Mouse (Mus musculus) thymus, postnatal 14 days (tissue): ENCODE results near the gene Amer1.
A peak's percentile ranks its signal among the peaks of the same experiment; 100 is the strongest.

Source experiments
- DNase-seq: peaks from one replicate; pipeline ENCODE4 v3.0.0; 2021

Amer1 gene

GRCm38 (mm10) chrX:95444776-95445111 is at the start of gene Amer1:
Gene Amer1, minus strand, starts transcription at chrX:95444872.
- peak; percentile 92 for DNase-seq

DNA sequence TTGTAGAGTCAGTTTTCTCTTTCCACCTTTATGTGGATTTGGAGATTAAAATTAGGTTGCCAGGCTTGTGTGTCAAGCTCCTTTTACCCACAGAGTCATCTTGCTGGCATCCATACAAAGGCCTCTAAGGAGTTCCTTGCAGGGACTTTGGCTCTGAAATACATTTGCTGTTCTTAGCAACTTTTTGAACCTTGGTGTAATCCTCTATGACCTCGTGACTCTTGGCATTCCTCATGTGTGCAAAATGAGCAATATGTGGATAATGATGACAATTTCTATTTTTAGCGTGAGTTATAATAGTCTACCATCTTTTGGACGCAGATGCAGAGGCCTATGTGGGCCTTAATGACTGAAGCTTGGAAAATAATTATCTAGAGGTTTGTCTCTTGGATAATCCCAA is 12.5 kb upstream of the Amer1 start:
- no peak for DNase-seq

- DNase-seq = no peak
Observed at GRCm38 (mm10) chrX:95445866-95446265, 1.2 kb upstream of the Amer1 start.

DNA sequence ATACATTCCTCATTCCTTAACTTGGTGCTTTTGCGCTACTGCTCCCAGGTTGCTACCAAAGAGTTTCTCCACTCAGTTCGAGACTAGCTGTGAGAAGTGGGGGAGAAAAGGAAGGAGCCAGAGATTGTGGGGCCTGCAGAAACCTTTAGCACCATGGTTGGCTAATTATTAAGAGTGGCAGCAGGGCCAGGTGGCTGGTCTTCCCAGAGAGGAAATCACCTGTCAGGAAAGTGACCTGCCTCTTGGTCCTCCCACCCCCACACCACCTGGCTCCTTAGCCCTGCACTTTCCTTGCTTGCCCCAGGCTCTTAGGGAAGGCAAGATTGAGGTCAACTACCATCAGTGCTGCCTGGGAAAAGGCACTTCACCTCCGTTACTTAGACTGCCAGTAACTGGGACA is 469 bp upstream of the Amer1 start:
- DNase-seq = no peak

DNA sequence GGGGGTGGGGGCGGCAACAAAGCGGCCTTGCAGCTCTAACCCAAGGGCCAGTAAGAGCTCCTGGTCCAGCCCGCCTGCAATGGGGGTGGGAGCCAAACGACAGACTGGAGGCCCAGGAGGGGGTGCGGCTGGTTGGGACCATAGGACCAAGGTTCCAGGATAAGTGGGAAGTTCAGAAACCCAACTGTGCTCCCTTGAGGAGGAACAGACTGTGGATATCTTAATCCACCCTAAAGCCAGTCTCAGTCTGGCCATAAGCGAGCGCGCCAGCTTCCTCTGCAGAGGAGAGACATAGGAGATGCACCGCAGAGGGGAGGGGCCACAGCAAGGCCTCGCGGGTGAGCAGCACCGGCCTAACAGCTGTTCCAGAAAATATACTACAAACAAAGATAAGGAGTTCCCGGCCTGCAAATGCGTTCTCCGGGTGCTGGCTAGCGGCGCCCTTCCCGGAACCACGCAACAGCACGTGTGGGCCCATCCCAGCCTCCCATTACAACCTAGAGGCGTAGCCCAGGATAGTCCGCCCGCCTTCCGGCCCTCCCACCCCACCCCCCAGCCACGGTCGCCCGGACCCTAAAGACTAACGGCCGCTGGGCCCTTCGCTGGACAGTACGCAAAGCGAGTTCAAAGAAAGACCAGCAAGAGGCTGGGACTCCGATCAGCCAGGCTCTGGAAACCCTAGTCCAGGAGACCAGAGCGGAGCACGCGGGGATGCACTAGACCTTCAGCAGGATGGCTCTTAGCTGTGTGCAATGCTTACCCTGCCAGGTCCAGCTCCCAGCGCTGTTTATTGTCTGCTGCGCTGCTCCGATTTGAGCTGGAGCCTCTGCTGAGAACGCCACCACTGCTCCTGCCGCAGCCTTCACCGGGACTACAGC is 535 bp downstream of the Amer1 start:
- peak; percentile 64 for DNase-seq

- peak; percentile 5 for DNase-seq
Observed at GRCm38 (mm10) chrX:95443390-95443789, 1.3 kb downstream of the Amer1 start.

- no peak for DNase-seq
Observed at GRCm38 (mm10) chrX:95442261-95442660, 2.4 kb downstream of the Amer1 start.

DNA sequence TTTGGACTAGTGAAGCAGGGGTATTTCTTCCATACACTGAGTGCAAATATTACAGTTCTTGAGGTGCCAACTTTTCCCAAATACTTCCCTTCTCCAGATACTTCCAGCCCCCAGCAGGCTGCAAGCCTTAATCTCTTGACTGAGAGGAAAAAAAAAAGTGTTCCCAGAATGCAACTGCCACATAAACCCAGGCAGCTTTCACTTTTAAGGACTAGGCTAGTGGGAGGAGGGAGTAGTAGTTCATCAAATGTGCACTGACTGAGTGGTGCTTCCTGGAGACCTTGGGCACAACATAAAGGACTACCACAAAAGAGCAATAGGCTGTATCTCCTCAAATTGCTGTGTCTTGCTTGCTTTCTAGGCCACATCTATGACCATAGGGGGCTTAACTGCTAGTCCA is 3.4 kb downstream of the Amer1 start:
- no peak for DNase-seq

DNA sequence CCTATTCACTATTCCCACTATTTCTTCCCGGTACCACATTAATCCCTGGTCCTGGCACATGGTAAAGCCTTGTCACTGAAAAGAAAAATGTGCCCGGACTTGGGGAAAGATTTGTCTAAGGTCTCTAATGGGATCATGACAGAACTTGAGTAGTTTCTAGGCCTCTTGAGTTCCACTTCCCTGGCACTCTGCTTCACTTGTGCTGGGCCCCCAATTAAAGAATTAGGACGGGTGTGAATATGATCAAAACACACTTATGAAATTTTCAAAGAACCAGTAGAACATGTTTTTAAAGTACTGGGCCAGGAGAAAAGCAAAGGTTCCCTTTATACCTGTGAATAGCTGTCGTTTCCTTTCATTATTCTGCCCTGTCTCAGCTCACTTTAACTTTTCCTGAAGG is 6.2 kb downstream of the Amer1 start:
- DNase-seq = no peak

- DNase-seq = no peak
Observed at GRCm38 (mm10) chrX:95437236-95437635, 7.4 kb downstream of the Amer1 start.

DNA sequence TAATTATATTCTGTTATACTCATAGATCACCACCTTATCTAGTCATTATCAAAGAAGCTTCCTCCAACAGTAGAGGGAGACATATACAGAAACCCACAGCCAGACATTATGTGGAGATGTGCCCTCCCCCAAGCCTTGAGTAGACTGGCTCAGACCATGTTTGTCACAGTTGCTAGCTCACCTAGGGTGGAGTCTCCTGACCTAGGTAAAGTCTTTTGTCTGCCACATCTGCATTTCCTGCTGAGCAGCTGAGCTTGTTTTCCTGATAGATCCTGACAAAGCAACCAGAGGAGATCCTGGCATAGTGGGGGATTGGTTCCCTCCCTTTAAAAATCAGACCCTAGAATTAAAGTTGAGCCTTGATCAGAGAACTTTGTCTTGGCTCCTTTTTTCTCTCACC is 71.6 kb downstream of the Amer1 start:
- no peak for DNase-seq
